Mouse (Mus musculus) adrenal gland (tissue): ENCODE data around the gene Dyrk3.

Experiments
- intact Hi-C: fragments of 180-260 bp; cut with DNase I; formaldehyde crosslinking; loops from one replicate; pipeline ENCODE4 v1.15.1; 2025

Gene Dyrk3

DNA sequence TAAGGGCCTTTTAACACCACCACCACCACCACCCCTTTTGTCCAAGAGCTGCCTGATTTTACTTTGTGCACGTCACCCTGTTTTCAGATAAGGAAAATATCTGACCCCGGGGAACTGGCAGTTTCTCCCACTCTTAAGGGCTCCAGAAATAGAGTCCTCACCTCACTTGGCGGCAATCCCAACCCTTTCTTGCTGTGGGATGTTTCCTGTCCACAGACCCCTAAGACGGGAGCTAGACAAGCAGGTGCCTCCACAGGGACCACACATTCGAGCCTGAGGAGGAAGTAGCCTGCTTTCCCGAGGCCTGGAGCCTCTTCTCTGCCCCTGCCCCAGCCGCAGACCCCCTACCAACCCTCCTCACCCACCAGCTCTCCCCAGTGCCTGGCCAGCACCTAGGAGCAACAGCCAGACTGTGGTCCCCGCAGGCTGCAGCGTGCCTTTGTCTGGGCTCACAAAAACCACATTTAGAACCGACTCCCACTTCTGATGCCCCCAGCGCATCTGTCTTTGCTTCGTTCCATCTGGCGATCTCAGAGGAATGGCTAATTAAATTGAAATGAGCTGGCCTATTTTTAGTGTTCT lies 21.6 kb downstream of the Dyrk3 start:
- intact Hi-C loops = loop anchor here (5.0 kb wide), 3 partner anchors 36 to 146 kb away; partner anchors contain the start of genes Eif2d and Rassf5

DNA sequence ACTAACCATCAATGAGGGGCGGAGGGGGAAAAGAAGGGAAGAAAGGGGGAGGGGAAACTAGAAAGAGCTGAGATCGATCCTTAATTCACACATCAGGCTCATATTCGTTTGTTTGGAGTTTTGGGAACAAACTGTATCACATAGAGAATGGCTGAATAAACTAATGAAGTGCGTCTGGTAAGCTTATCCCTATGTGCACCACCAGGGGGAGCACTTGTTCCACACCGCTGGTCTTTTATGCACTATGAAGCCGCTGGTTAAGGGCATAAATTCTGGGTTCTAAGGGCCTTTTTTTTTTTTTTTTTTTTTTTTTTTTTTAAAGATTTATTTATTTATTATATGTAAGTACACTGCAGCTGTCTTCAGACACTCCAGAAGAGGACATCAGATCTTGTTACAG lies 22.2 kb downstream of the Dyrk3 start:
- intact Hi-C loops = loop anchor here (5.0 kb wide), 3 partner anchors 36 to 146 kb away; partner anchors contain the start of genes Eif2d and Rassf5

- intact Hi-C loops = no loop called here
Observed at GRCm38 (mm10) chr1:131112576-131112975, 25.6 kb downstream of the Dyrk3 start.

DNA sequence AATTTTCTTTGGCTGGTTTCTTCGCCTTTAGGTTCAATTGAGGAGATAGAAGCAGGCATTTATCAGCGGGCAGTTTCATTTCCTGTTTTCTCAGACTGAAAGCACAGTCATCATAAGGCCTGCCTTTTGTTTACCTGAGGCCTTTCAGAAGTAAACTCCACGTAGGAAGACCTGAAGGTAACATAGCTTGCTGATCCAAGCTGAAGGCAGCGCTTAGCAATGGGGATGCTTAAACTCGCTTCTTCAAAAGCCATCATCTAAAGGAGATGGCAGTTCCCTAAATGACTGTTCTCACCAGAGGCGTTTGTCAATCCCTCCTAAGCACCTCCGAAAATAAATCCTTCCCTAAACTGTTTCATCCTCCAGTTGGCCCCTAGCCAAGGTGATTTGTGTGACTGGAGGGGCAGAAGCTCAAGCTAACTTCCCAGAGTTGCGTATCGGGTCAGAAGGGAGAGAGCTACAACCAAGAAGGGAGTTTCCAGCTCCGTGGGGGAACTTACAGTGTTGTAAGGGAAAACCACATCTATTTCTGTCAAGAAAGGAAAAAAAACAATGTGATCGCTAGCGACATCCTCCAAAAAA lies 27.5 kb downstream of the Dyrk3 start:
- intact Hi-C loops = no loop called here

DNA sequence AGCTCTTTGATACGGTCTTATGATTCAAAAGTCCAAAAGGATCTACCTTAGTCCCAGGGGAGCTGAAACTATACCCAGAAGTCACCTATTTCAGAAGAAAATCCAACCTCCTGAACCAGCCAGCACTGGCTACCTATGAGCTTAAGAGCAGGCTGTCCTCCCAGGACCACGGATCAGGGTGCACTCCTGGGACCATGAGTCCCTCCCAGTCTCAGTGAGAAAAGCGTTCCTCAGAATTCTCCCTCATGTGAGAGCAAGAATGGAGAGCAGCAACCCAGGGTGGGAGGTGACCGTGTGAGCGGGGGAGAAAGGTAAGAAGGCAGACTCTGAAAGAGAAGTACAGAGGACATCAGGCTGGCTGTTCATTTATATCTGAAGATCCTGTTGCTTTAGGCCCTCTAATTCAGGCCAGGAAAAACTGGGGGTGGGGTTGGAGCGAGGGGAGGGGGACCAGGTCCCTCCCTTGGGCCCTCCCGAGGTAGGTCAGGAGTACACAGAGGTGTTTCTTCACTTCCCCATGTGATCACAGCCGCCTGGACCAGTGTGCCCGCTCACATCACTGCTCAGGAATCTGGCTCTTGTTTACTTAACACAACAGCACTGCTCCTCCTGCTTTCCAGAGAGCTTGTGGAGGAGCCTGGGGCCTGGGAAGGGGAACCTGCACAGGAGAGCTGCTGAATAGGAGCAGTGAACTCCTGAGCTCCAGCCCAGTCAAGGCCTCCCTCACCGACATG lies 30.4 kb downstream of the Dyrk3 start:
- intact Hi-C loops = no loop called here

- intact Hi-C loops = no loop called here
Observed at GRCm38 (mm10) chr1:131103776-131104424, 34.2 kb downstream of the Dyrk3 start.

DNA sequence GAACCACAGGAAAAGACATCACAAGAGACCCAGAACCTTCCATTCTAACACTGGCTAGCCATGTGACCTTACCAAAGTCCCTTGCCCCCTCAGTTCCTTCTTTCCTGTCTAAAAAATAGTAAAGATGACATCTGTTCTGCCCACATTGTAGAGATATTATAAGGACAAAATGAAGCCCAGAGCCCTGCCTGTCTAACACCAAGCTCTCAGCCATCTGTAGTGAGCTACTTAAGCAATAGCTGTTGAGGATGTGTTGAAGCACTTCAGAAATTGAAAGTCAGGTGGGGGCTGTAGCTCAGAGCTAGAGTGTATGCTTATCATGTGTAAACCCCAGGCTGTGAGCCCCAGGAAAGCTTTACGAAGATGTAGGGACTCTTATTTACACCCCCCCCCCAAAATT lies 37.3 kb downstream of the Dyrk3 start:
- intact Hi-C loops = no loop called here

GRCm38 (mm10) chr1:131097700-131098094 lies 40.4 kb downstream of the Dyrk3 start, which contains the start of gene Mapkapk2:
Gene Mapkapk2 (minus strand): TSS chr1:131097826.
- intact Hi-C loops = no loop called here

DNA sequence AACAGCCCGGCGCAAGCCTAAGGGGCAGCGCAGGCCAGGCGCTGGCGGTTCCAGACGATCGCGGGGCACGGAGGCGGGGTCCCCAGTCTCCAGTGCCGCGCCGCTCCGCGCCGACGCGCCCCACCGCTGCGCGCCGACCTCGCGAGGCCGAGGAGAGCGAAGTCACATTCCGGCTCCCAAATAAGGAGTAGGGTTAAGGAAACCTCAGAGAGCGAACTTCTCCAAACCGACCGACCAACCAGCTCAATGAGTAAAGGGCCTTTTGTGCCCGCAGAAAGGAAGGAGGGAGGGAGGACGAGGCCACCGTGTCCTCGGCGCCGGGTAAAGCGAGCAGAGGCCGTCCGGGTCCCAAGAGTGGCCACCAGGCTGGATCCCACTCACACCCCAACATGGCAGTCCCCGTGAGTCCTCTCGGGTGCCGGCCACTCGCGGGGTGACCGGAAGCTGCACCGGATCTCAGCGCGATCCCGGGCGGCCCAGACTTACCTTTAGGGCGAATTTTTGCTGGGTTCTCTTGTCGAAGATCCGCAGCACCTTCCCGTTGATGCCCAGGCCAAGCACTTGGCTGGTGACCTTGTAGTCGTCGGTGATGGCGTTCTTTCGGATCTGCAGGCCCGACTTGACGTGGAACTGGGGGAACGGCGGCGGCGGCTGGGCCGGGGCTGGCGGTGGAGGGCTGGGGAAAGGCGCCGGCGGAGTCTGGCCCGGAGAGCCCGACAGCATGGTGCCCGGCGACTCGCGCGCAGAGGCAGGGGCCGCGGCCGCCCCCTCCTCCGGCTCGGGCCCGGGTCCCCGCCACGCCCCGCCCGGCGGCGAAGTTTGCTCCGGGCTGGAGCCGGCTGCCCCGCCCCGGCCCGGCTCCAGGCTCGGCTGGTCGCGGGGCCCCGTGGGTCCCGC lies 41.1 kb downstream of the Dyrk3 start:
- intact Hi-C loops = no loop called here

DNA sequence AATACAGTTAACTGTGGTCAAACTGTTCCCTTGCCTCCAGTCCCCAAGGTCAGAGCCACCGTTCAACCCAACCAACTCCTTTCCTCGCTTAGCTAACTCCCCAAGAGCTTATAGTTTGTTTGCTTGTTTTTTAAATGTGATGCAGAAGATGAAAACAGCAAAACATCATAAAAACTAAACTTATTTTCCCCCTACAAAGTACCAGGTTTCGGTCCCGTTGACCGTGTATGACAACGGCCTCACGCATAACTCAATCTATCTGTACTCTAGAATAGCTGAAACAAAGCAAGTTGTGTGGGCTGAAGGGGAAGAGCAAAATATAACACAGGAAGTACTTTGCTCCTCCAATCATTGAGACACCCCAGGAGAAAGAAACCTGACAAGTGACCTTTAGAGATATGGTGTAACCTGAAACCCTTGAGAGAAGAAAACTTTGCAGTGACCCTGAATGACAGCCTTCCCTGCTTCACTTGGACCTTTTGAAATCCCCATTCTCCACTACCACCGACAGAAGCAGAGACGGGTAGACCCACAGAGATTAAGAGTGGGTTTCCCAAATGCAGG lies 41.9 kb downstream of the Dyrk3 start:
- intact Hi-C loops = no loop called here

- intact Hi-C loops = no loop called here
Observed at GRCm38 (mm10) chr1:131095574-131095973, 42.6 kb downstream of the Dyrk3 start.

- intact Hi-C loops = no loop called here
Observed at GRCm38 (mm10) chr1:131093889-131094288, 44.3 kb downstream of the Dyrk3 start.

- intact Hi-C loops = no loop called here
Observed at GRCm38 (mm10) chr1:131092846-131093245, 45.3 kb downstream of the Dyrk3 start.

- intact Hi-C loops = no loop called here
Observed at GRCm38 (mm10) chr1:131092173-131092572, 46.0 kb downstream of the Dyrk3 start.

GRCm38 (mm10) chr1:131091481-131091880 lies 46.7 kb downstream of the Dyrk3 start:
- intact Hi-C loops = no loop called here

- intact Hi-C loops = no loop called here
Observed at GRCm38 (mm10) chr1:131090877-131091276, 47.3 kb downstream of the Dyrk3 start.

GRCm38 (mm10) chr1:131090261-131090660 lies 47.9 kb downstream of the Dyrk3 start:
- intact Hi-C loops = no loop called here

DNA sequence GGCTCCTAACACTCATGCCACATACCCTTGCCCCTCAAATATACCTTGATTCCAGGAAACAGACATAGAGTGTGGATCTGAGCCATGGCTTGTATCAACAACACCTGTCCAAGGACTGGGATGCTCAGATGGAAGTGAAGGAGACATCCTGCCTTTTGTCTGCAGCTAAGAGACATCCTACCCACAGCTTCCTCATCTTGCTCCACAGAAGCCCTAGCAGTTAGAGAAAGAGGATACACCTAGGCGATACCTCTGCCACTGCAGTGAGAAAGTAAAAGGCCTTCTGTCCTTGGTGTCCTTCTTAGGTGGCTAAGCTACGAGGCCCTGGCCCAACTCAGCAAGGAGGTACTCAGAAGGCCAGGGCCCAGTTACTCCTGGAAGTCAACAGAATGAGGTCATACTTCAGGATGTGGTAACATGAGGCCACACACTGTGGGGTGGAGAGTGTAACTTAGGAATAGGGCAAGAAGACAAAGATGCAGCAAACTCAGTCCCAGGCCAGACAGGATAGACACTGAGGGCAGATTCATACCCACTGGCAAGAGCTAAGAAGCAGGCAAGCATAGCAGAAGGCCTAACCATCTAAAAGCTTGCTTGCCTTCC lies 48.5 kb downstream of the Dyrk3 start:
- intact Hi-C loops = no loop called here

GRCm38 (mm10) chr1:131088547-131088946 lies 49.6 kb downstream of the Dyrk3 start:
- intact Hi-C loops = no loop called here

GRCm38 (mm10) chr1:131086907-131087306 lies 51.2 kb downstream of the Dyrk3 start:
- intact Hi-C loops = no loop called here
